Mouse (Mus musculus) large intestine, adult 2 months (tissue): ENCODE results near the gene Adamts14. TPM values are rescaled to one million over a fixed set of nuclear protein-coding genes. Genes with fewer than 3 reads are reported as not detected.

Experiments
- DNase-seq: peaks from one replicate; pipeline ENCODE4 v3.0.0-alpha.2; 2012; ENCODE audit warnings: low read depth, low spot score
- WGBS: fragments of 180-500 bp; shearing (Covaris S2); methylation state at CpG from one replicate; pipeline ENCODE4 v1.1.7; 2018; 5-methylcytosine and 5-hydroxymethylcytosine counted together
- polyA plus RNA-seq: library from polyadenylated mRNA; depleted of rRNA; stranded (reverse); fragments of >200 nt; gene quantifications from 2 replicates; pipeline ENCODE4 v1.2.3, GENCODE M21; 2012

The Adamts14 gene
- polyA plus RNA-seq, 1 experiment, result 0.99 TPM

DNA sequence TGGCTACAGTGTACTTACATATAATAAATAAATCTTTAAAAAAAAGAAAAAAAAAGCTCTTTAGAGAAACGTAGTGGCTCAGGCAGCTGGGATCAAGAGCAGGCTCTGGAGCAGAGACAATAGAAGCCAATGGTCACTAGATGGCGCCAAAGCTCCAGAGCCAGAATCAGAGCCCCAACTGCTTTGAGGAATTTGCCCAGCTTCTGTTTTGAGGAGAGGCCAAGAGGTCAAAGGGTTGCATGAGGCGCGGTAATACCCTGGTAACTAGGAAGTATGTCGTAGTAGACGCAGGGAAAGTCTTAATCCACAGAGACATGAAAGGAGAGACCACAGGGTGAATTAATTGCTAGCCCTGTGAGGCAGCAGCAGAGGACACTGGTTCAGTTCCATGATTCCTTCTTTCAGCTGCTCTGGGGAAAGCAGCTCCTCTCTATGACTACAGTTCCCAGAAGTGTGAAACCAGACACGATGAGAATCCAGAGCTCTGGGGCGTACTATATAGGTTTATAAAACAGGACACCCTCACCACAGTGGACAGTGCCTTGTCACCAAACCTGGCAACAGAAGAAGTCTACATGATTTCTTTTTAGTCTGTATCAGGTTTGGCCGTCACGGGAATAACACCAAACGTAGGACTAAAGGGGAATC is 73.5 kb downstream of the Adamts14 start:
- DNase-seq, result peak; percentile 55
- 29% methylated on average over 11 of the region's 11 CpGs for WGBS

DNA sequence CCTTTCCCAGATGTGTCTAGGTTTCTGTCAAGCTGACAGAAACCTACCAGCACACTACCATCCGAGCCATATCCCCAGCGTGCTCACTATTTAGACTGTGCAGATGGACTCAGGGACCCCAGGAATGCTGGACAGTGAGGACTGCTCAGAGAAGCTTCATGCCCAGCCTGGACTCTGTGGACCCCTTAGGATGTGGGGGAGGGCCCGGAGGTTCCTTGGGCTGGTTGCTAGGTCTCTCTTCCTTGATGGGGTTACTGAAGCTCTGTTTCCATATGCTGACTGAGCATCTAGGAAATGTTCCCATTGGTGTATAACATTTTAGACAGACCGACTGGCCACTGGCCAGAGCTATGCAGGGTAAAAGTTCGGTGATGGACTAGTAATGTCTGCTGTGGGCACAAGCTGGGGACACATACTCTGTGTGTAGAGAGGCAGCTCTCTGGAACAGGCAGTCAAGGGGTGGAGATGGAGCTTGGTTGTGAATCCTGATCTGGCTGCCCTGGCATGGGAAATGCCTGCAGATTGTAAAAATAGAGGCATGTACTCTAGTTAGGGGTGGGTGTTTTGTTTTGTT is 77.4 kb downstream of the Adamts14 start:
- WGBS, result 80% methylated on average over 5 of the region's 5 CpGs
- DNase-seq, result no peak

DNA sequence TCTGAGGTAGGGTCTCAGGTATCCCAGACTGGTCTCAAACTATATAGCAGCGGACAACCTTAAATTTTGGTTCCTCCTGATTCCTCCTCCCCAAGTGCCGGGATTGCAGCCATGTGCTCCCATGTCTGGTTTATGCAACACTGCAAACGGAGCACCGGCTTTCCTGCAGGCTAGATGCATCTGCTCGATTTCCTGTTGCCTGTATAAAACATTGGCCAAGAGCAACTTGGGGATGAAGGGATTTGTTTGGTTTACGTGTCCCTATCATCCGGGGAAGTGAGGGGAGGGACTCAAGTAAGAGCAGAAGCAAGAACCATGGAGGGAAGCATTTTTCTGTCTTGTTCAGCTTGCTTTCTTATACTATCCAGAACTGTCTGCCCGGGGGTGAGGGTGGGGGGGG is 78.0 kb downstream of the Adamts14 start:
- WGBS, result 64% methylated on average over 8 of the region's 8 CpGs
- DNase-seq, result no peak

DNA sequence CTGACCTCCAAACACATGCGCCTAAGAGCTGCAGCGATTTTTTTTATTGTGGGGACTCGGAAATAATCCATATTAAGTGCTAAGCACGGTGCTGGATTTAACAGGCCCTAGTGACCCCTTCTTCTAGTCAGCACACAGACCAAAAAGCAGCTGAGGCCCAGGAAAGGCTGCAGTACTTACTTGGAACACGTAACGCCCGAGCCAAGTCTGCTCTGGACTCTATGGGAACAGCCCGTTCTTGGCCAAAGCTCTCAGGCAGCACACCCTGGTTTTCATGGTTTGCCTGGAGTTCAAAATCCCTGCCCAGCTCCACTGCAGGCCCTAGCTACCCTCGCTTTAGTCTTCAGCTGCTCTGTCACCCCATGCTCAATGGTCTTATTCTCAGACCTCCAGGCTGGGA is 78.6 kb downstream of the Adamts14 start:
- DNase-seq, result no peak
- 71% methylated on average over 9 of the region's 9 CpGs for WGBS

DNA sequence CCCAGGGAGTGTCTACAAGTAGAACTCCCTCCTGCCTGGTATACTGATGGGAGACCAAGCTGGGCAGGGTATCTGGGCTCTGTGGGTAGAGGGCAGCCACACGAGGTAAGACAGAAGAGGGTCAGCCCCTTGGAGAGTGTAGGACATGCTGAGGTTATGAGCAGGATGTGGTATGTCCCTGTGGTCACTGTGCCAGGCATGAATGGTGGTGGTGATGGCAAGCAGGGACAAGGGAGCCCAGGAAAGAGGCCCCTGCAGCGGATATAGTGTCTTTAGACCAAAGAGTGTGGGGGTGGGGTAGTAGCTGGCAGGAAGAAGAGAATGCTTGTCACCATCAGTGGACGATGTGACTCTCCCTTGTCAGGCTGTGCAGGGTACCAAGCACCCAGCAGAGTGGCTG is 85.2 kb downstream of the Adamts14 start:
- WGBS, result 67% methylated on average over 3 of the region's 3 CpGs
- no peak for DNase-seq

DNA sequence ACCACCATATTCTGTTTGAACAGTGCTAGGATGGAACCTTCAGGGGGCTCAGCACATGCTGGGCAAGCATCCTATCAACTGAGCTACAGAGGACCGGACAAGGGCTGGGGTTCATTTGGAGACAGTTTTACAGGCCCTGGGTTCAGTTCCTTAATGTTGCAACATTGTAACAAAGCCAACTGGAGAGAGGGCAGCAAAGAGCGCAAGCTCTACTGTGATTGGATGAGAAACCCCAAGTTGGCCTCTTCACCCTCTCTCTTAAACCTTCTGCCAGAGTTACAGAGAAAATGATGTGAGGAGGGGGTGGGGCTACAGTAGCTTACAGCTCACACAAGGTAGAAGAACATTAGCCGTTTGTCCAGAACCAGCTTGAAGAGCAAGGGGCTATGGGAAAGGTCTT is 86.2 kb downstream of the Adamts14 start:
- WGBS, result 57% methylated on average over 3 of the region's 3 CpGs
- DNase-seq, result no peak

DNA sequence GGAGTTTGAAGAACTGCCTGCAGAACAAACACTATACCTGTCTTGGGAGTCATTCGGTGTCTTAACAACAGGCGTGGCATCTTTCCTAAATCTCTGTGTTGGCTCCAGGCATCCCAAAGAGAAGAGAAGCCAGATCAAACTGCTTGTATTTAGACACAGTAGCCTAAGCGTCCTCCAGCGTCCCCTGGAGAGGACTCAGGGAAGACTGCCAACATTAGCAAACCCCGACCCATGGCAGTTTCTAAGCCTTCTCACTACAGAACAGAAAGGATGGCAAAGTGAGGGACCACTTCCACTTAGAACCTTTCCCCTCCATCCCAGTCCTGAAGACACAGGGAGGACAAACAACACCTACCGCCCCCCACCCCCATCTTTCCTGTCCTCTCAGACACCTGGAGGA is 93.3 kb downstream of the Adamts14 start:
- WGBS, result 31% methylated on average over 6 of the region's 6 CpGs
- no peak for DNase-seq

DNA sequence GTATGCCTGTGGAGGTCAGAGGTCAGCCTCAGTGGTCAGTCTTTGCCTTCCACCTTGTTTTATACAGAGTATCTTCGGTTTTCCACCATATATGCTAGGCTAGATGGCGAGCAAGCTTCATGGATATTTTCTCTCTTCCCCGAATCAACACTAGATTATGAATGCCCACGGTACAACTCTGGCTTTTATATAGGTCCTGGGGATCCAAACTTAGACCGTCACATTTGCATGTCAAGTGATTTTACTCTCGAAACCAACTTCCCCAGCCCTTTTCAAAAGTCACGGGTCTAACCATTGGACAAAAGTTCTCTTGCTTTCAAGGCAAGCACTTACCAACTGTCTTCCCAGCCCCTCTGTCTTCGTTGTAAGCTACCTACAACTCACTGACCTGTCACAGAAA is 94.6 kb downstream of the Adamts14 start:
- no peak for DNase-seq
- WGBS, result 89% methylated on average over 8 of the region's 8 CpGs

DNA sequence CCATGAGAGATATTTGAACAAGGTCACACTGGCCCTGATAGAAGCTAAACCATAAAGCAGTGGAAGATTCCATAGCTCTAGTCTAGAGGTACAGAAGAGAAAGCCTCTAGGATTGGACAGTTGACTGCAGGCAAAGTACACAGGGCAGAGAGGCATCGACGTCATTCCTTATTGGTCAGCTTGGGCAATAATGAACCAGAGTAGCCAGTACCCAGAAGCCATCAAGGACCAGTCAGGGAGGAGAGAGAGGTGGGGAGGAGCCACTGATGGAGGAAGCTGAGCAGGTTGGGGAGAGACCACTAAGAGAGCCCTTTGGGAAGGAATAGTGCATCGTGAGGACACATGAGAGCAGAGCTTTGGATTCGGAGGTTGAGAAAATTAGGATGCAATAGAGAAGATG is 95.5 kb downstream of the Adamts14 start:
- DNase-seq, result no peak
- WGBS, result 77% methylated on average over 4 of the region's 4 CpGs

DNA sequence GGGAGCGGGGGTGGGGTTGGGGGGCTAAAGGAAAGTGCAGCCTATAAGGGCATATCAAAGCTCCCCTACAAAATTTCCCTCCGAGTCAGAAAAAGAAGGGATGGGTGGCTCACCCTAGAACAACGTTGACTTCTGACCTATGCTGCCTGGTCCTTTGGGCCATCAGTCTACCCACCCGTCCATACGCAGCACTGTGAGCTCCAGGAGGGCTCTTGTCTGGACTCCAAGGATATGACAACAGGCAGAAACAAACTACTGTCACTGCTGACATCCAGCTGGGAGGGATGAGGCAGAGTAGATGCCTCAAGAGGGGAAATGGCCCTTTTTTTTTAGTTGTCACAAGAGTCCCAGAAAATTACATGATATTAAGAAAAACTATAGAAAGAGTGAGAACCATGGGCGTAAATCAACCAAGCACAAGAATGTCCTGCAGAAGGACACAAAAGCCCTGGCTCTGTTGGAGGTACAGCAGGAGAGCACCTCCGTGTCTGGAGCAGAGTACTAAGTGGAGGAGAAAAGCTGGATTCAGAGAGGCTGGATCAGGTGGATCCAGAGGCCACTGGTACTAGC is 96.9 kb downstream of the Adamts14 start:
- 61% methylated on average over 7 of the region's 7 CpGs for WGBS
- DNase-seq, result no peak

DNA sequence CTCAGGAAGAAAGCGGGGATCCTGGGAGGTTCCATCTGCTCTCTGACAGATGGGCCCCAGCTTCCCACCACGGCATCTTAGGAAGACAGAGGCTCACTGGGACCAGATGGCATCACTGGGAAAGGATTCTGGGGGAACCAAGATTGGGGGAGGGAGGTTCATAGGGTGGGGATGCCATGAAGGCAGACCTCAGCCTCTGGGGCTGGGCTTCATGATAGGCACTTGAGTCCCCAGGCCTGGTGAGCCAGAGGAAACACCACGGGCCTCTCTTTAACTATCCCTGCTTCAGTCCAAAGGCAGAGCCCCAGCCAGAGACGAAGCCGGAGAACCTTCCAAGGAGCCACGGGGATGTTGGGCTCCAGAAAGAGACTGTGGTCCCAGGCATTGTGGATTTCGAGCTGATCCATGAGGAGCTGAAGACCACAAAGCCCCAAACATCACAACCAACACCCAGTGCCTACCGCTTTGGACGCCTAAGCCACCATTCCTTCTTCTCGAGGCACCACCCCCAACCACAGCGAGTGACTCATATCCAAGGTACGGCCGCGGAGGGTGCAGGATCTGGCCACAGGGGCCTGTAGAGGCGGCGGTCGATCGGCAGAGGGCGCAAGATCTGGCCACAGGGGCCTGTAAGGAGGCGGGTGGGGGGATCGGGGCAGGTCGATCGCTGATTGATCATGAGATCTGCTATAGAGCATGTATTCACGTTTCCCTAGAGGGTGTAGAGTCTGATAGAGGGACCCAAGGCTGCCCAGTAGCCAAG is 97.6 kb downstream of the Adamts14 start:
- WGBS, result 20% methylated on average over 24 of the region's 24 CpGs
- no peak for DNase-seq

DNA sequence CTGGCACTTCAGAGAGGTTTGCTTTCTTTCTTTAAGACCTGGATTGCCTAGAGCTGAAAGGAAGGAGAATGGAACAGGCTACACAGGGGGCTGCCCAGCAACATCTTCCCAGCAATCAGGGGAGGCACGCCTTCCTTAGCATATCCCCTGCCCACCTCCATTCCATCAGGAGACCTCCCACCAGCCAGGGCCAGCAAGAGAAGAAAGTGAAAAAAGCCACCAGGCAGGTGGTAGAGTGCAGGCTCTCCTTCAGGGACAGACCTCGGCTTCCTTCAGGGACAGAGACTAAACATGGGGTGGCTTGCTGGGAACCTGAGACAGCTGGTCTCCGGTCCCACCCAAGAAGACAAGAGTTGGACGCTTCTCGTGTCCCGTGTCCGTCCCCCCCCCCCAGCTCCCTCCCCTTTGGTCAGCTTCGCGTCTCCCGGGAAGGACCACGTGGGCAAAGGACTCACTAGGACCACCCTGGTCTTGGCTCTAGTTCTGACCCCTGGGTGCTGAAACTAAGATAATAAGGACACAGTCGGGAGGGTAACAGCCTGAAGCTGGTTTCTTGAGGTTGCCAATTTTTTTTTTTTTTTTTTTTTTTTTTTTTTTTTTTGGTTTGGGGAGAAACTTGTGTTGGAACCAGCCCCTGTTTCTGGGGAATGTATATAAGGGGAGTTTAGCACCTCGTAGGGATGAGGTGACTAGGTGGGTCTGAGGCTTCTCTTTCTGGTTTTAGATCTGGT is 98.4 kb downstream of the Adamts14 start:
- WGBS, result 52% methylated on average over 13 of the region's 13 CpGs
- DNase-seq, result no peak

DNA sequence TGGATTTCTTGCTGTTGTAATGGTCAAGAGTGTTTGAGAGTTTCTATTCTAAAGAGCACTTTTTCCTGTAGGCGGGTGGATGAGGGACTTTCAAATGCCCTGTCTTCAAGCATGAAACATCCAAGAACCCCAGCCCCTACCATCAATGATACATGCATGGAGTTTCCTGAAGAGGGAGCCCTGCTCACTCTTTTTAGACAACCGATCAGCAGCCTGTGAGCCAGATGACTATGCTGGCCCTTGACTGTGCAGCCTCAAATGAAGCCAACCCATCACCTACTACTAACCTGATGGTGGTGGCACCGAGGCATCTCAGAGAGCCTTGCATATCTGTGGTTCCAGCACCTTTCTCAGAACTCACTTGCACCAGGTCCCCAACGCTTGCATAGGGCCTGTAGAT is 100.7 kb downstream of the Adamts14 start:
- 76% methylated on average over 4 of the region's 4 CpGs for WGBS
- DNase-seq, result no peak

DNA sequence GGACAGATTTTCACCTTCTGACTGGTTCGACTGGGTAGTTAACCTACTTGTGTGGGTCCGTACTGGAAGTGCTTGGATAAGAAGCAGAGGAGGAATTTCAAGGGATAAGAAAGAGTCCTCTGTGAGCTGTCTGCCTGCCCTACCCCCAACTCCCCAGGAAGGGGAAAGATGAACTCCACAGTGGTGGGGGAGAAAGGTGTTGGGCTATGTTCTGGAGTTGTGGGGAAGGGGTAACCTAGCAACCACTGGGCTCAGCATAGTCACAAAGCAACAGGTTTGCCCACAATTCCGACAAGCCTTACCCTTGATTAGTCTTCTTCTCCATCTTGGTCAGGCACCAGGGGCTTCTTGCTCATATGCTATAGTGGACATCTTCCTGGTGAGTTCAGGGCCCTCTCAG is 101.6 kb downstream of the Adamts14 start, which contains the start of gene Tbata:
Gene Tbata, plus strand, starts transcription at position 301 of the 400 bp plus-strand sequence.
- 57% methylated on average over 3 of the region's 3 CpGs for WGBS
- DNase-seq, result no peak

DNA sequence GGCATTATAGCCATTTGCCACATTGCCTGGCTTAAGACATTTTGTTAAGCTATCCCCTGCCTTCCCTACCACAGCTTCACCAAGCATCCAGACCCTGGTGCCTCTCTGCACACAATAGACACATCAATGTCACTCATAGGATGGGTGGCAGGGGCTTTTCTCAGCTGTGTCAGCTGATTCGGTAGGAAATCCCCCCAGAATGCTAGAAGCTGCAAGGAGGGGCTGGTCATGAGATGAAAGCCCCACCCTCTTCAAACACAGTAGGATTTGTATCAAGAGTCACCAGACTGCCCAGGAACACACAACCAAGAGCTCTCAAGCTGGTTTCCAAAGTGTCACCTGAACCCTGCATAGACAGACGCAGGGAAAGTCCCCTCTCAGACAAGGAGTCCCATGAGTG is 104.8 kb downstream of the Adamts14 start:
- DNase-seq, result no peak
- WGBS, result 54% methylated on average over 2 of the region's 2 CpGs

DNA sequence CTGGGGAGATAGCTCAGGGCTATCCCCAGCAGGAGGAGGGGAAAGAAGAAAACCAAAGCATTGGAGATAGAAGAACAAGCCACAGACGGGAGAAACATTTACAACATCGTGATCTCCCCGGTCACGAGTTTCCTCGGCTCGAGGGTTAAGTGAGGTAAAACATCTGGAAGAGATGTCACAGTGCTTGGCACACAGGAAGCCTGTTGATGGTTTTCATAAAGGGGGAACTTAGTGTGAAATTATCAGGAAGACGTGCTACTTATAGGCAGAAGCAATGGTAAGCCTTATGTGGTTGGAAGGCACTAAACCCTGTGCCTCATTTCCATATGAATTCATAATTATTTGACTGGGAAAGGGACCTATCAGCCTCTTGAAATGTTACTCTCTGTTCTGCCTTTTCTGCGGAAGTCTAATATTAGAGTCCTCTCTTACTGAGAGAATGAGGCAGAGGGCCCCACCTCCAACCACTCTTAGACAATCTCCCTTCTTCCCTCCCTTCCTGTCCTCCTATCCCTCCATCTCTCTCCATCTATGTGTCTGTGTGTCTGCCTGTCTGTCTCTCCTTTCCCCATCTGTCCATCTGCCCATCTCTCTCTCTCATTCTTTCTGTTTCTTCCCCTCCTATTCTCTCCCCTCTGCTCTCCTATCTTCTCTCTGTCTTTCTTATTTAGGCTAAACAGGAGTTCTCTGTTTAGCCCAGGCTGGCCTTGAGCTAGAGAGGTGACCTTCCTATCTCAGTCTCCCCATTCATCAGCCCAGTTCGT is 105.7 kb downstream of the Adamts14 start:
- no peak for DNase-seq
- WGBS, result 58% methylated on average over 9 of the region's 9 CpGs

DNA sequence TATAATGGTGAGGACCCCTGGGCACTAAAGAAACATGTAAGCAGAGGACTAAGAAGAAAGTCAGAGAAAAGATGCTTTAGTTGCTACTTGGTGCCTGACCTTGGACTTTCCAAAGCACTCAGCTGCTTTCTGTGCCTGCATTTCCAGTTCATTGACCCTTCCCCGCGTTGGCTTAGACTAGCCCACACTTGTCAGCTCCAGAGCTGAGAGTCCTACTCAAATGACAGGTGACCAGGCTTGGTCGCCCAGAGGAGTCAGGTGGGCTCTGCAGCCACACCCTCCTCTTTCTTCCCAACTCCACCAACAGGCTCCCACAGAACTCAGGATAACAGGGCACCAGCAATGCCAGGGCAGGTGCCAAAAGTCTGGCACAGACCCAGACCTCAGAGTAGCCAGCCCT is 110.9 kb downstream of the Adamts14 start:
- 53% methylated on average over 3 of the region's 3 CpGs for WGBS
- no peak for DNase-seq

DNA sequence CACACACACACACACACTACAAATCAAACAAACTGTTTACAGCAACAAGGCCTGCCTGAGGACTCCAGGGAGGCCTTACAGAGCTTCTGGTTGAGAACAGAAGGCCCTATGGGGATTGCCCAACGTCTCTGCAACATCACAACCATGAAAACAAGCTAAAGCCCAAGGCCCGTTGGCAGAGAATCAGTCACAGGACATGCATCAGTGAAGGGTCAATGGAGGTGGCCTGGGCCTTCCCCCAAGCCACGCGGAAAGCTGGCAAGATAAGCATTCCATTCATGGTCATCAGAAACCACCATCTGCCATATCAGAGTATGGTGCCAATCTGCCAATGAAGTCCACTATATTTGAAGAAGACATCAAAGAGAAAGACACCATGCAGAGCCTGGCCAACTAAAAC is 112.6 kb downstream of the Adamts14 start:
- 86% methylated on average over 4 of the region's 4 CpGs for whole genome bisulfite sequencing
- DNase-seq, result no peak

DNA sequence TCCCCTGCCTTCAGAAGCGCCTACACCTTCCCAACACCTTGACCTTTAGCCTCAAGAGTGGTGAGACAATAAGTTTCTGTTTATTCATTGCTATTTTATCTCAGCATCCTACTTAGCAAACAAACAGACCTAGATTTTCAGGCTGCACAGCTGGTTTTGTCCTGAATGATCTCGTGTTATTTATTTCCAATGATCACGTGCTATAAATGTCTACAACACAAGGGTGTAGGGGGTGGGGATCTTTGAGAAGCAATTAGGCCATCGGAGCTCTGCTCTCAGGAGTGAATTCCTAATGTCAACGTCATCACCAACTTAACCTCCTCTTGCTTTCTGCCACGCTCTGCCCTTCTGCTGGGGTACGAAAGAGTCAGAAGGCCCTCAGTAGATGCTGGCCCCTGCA is 113.1 kb downstream of the Adamts14 start:
- DNase-seq, result no peak
- WGBS, result 41% methylated on average over 7 of the region's 7 CpGs
